In the genomic region with DNA sequence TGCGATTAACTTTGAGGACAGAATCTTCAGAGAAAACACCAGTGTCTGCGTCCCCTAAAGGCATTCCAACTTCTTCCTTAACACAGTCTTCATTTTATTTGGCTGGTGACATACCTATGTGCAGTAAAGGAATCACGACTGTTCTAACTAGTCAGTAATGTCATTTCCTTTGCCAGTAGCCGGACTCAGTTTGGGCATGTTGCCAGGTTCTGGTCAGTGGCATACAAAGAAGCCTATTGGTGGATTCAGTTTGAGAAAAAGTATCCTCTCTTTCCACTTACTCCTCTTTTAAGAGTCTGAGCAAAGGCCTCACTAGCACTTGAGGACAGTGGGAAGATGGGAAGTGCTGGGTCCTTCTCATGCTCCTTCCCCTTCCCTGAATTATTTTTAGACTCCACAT, we compare ENCODE assay signal across 10 mouse cellular contexts. TPM values are rescaled to one million over a fixed set of nuclear protein-coding genes. Genes with fewer than 3 reads are reported as not detected.
DNase-seq lines count a peak whose midpoint lies in the region; ATAC-seq and TF ChIP-seq lines count a peak whose summit lies in the region.
"Had no signal": no experiment of that assay in that cellular context is flagged by ENCODE, and none has a peak within 500 bp of the region (broad histone marks: within the 10 kb centered on the region; RNA-seq: fewer than 3 reads in every experiment).

No protein-coding gene starts in this region.

- peaks cover 27% of the 10 kb centered on the region for H3K4me1 ChIP-seq in heart, embryonic 12.5 days (replicated peaks)
- H3K4me1 ChIP-seq in lung, embryonic 14.5 days (ENCODE audit: insufficient read depth), result no peaks in the 10 kb centered on the region
- peaks cover 50% of the 10 kb centered on the region for H3K4me1 ChIP-seq in bone marrow macrophage, adult 2 months (ENCODE audit: control insufficient read depth, insufficient read depth, low read length)

- H3K9me3 ChIP-seq in heart, embryonic 12.5 days (replicated peaks), result no peaks in the 10 kb centered on the region
- no peaks in the 10 kb centered on the region for H3K9me3 ChIP-seq in lung, embryonic 14.5 days (ENCODE audit: low read depth, low read length)
- H3K9me3 ChIP-seq: heart, embryonic 13.5 days had no signal

- no peaks in the 10 kb centered on the region for H3K36me3 ChIP-seq in heart, embryonic 12.5 days
- H3K36me3 ChIP-seq in lung, embryonic 14.5 days (ENCODE audit: insufficient read depth), result no peaks in the 10 kb centered on the region
- H3K36me3 ChIP-seq: heart, embryonic 13.5 days had no signal

- no peaks in the 10 kb centered on the region for H3K27me3 ChIP-seq in heart, embryonic 12.5 days (replicated peaks)
- H3K27me3 ChIP-seq in lung, embryonic 14.5 days (ENCODE audit: insufficient read depth, low read length), result no peaks in the 10 kb centered on the region
- H3K27me3 ChIP-seq: heart, embryonic 13.5 days had no signal

- DNase-seq in heart, adult 11 months, result peak; percentile 86
- peak; percentile 75 for DNase-seq in lung, embryonic 14.5 days
- DNase-seq in lung, adult 18-20 months, result no peak
- DNase-seq in kidney, postnatal 4 days, result peak; percentile 42 to 57
- no peak for DNase-seq in frontal cortex, postnatal 25 days (ENCODE audit: low spot score in 2 of 2)
- DNase-seq: thymus, postnatal 4 days had no signal

- no peak overlapping the region for H3K4me2 ChIP-seq in heart, embryonic 12.5 days
- H3K4me2 ChIP-seq in lung, embryonic 14.5 days, result no peak overlapping the region
- H3K4me2 ChIP-seq: heart, embryonic 13.5 days had no signal

- H3K27ac ChIP-seq in heart, embryonic 12.5 days (ENCODE audit: poor library complexity, severe bottlenecking), result no peak overlapping the region
- no peak overlapping the region for H3K27ac ChIP-seq in lung, embryonic 14.5 days (ENCODE audit: low read depth)
- H3K27ac ChIP-seq in bone marrow macrophage, adult 2 months (ENCODE audit: insufficient read depth, low read depth, low read length), result peak overlapping the region; percentile 59

- H3K9ac ChIP-seq in heart, embryonic 12.5 days, result no peak overlapping the region
- H3K9ac ChIP-seq in lung, embryonic 14.5 days, result no peak overlapping the region
- H3K9ac ChIP-seq: heart, embryonic 13.5 days had no signal

- H3K4me3 ChIP-seq in heart, embryonic 12.5 days, result no peak overlapping the region
- no peak overlapping the region for H3K4me3 ChIP-seq in lung, embryonic 14.5 days (ENCODE audit: low read depth, low read length)
- H3K4me3 ChIP-seq in bone marrow macrophage, adult 2 months (ENCODE audit: insufficient read depth, low read length), result no peak overlapping the region
- H3K4me3 ChIP-seq: heart, embryonic 13.5 days; myocyte had no signal

- TF ChIP-seq CTCF in lung, embryonic 14.5 days (IDR thresholded peaks at IDR 0.05; ENCODE audit: low read depth), result no peak
- TF ChIP-seq CTCF in bone marrow macrophage, adult 2 months (IDR thresholded peaks at IDR 0.05; ENCODE audit: low read depth, low read length), result no peak

- TF ChIP-seq POLR2A in bone marrow macrophage, adult 2 months (IDR thresholded peaks at IDR 0.05; ENCODE audit: borderline replicate concordance, low read depth, low read length), result no peak

- no peak for ATAC-seq in heart, embryonic 12.5 days (ENCODE audit: insufficient number of reproducible peaks, low FRiP score)
- no peak for ATAC-seq in lung, embryonic 14.5 days (ENCODE audit: insufficient read depth)

- WGBS in heart, embryonic 12.5 days, result 50% methylated on average over 4 of the region's 4 CpGs
- WGBS in lung, embryonic 14.5 days, result 55% methylated on average over 4 of the region's 4 CpGs

RNA-seq across cellular contexts. Expression of a gene that starts 11.3 kb away (rescaled TPM):
- 30.6 and 32.3 TPM in 2 replicates for polyA plus RNA-seq in heart, embryonic 12.5 days (2016; fragmentation: Nextera tagmentation; extraction: Ambion mirVana)
- polyA plus RNA-seq in lung, embryonic 14.5 days (2014; fragmentation: Nextera tagmentation; extraction: Ambion mirVana), result 17.3 and 17.9 TPM in 2 replicates
- polyA plus RNA-seq in bone marrow macrophage, adult 2 months (2012; ENCODE audit: insufficient read depth, insufficient read length, missing spikeins), result 27.7 and 27.8 TPM in 2 replicates

RNA-seq across cellular contexts. Expression of a gene that starts 21.2 kb away (rescaled TPM):
- polyA plus RNA-seq in heart, embryonic 12.5 days (2016; fragmentation: Nextera tagmentation; extraction: Ambion mirVana), result 14.3 and 14.4 TPM in 2 replicates
- polyA plus RNA-seq in lung, embryonic 14.5 days (2014; fragmentation: Nextera tagmentation; extraction: Ambion mirVana), result 19.9 and 20.7 TPM in 2 replicates
- 5.9 and 8.5 TPM in 2 replicates for polyA plus RNA-seq in bone marrow macrophage, adult 2 months (2012; ENCODE audit: insufficient read depth, insufficient read length, missing spikeins)

Comparison
In these comparisons a context has a peak if more than half of its experiments do, and no peak if none do; other contexts are left out.
1. DNase-seq: peak in heart, adult 11 months (single experiment), lung, embryonic 14.5 days (single experiment) and kidney, postnatal 4 days (2 of 2); none in lung, adult 18-20 months (0 of 2) and frontal cortex, postnatal 25 days (0 of 2).